Mouse (Mus musculus) brown adipose tissue, adult 24 weeks (tissue): ENCODE measurements at regions not wholly inside any gene's neighbourhood (a gene's known extent, or its start where the extent isn't known, plus 50 kb on each side); places are given as distances from the start of the nearest gene placed in this dataset.

Experiments used
- H3K27ac ChIP-seq: fragments of 200-500 bp; replicated peaks from 2 replicates; pipeline ENCODE4 v1.5.1; 2012; ENCODE audit warnings: low read depth, mild to moderate bottlenecking, low read length
- H3K4me1 ChIP-seq: fragments of 200-500 bp; 2 replicates; pipeline ENCODE4 v1.6.1; 2012; ENCODE audit warnings: low read length, mixed read lengths; ENCODE audit not compliant: control insufficient read depth, insufficient read depth, insufficient read length
- H3K4me3 ChIP-seq: fragments of 200-500 bp; 2 replicates; pipeline ENCODE4 v1.5.1; 2012; ENCODE audit warnings: low read depth, mild to moderate bottlenecking, low read length, moderate library complexity; ENCODE audit not compliant: insufficient read depth

DNA sequence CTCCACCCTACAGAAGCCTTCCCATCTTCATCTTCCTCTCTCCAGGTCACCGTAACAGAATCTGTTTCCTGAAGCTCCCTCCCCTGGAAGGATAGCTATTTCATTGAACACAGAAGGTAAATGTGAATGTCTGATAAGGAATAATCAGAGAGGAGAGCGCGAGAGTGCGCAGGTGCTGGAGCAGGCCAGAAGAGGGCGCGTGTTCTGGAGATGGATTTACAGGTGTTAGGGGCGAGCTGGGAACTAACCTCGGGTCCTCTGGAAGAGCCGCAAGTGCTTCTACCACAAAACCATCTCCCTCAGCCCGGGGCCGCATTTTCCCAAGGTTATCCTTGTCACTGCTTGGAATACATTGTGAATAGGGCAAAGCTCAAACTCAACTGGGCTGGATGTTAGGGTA lies 112.8 kb downstream of the Tfap2c start:
- H3K4me1 ChIP-seq: no peaks in the 10 kb centered on the region
- no peak overlapping the region for H3K4me3 ChIP-seq
- H3K27ac ChIP-seq: no peak overlapping the region

DNA sequence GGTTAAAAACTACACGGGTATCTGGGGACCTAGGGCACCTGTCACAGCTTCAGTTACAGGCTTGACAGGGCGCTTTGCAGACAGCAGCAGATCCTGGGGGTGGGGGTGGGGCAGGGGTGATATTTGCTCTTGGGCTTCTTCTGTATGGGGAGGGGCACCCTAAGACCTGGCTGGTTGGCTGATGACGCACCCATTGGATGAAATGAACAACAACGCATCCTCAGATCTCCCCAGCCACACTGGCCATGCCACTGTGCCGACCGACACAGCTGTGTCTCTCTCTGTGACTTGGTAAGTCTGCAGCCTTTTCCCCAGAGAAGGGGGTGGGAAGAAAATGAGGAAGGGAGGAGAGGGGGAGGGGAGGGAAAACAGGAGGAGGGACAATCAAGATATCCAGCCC lies 114.3 kb downstream of the Tfap2c start:
- no peak overlapping the region for H3K27ac ChIP-seq
- H3K4me3 ChIP-seq: no peak overlapping the region
- H3K4me1 ChIP-seq: no peaks in the 10 kb centered on the region

DNA sequence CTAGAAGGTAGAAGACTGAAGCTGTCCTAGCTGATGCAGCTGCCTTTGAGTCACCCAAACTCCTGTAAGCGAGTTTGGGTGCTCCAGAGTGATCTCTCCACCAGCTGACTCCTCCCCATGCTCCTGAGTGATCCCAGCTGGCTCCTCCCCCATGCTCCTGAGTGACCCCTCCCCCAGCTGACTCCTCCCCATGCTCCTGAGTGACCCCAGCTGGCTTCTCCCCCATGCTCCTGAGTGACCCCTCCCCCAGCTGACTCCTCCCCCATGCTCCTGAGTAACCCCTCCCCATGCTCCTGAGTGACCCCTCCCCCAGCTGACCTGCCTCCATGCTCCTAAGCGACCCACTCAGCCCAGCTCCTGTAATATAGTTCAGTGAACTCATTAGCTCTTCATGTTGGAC lies 123.7 kb downstream of the Tfap2c start:
- H3K4me1 ChIP-seq: no peaks in the 10 kb centered on the region
- no peak overlapping the region for H3K27ac ChIP-seq
- no peak overlapping the region for H3K4me3 ChIP-seq

DNA sequence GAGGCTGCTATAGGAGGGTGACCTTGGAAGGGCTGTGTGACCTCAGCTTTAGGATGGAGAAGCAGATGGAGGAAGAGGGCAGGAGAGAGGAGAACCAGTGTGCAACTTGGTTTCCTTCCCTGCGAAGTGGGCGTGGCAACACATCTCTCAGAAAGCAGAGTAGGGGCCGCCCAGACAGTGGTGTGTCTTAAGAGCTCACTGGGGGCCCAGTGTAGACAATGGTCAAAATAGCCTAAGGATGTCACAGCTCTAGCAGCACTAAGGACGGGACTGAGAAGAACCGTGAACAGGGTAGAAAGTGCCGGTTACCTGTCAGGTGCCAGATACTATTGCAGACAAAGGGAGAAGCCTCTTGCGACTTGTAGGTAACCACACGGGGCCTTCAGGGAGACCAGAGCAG lies 125.2 kb downstream of the Tfap2c start:
- no peak overlapping the region for H3K27ac ChIP-seq
- H3K4me3 ChIP-seq: no peak overlapping the region
- no peaks in the 10 kb centered on the region for H3K4me1 ChIP-seq

DNA sequence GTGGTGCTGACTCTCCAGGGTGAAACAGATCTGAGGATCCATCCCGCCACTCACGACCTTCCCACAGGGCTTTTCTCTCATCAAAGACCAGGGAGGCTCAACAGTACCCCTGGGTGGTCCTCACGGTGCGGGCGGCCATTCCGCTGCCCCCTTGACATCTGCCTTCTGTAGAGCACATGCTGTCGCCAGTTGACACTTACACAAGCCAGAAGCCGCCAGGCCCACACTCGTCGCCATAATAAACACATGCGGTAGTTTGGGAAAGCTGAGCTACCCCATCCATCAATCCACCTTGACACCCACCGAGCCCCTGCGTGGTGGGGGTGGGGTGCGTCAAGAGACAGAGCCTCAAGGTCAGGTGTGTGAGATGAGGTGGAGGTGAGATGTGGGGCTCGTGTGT lies 125.7 kb downstream of the Tfap2c start:
- H3K27ac ChIP-seq: no peak overlapping the region
- no peaks in the 10 kb centered on the region for H3K4me1 ChIP-seq
- H3K4me3 ChIP-seq: no peak overlapping the region

DNA sequence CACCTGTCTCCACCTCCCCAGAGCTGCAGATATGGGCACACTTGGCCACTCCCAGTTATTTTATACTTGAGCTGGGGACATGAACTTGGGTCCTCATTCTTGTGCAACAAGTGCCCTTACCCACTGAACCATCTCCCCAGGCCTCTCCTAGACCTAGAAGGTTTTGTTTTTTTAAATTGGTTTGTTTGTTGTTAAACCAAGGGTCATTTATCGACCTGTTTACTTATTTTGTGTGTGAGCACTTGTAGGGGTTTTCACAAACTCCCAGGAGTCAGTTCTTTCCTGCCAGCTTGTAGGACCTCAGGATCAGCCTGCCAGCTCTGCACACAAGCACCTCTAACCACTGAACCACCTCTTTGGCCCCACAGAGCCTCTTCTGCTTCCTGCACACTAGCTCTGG lies 140.8 kb downstream of the Tfap2c start:
- Histone ChIP-seq H3K27ac (no peak overlapping the region), H3K4me1 (no peaks in the 10 kb centered on the region), H3K4me3 (no peak overlapping the region)

DNA sequence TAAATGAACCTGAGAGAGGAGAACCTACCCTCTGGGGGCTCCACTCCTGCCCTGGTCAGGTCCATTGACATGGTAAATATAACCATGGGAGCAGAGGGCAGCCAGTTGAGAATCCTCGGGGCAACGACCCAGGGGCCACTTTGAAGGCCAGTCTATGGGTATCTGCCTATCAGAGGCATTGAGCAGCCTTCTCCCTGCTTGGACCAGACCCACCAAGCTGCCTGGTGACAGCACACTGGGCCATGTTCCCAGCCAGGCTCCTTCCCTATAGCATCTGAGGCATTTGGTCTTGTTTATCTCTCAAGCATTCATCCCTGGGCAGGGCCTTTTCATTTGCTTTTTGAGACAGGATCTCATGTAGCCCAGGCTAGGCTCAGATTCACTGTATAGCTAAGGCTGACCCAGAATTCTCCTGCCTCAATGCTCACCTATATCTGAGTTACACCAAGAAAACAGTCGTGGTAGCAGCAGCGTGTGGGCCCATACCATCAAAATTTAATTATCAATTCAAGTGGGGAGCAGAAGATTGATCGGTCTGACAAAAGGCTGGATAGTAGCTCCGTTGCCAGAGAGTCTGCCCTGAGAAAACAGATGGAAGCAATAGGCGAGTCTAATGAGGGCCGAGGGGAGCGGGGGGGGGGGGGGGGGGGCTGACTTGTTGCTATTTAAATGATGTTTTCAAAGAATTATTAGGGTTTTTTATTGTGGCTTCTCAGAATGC lies 141.7 kb downstream of the Tfap2c start:
- H3K4me3 ChIP-seq: no peak overlapping the region
- H3K27ac ChIP-seq: no peak overlapping the region
- H3K4me1 ChIP-seq: no peaks in the 10 kb centered on the region

DNA sequence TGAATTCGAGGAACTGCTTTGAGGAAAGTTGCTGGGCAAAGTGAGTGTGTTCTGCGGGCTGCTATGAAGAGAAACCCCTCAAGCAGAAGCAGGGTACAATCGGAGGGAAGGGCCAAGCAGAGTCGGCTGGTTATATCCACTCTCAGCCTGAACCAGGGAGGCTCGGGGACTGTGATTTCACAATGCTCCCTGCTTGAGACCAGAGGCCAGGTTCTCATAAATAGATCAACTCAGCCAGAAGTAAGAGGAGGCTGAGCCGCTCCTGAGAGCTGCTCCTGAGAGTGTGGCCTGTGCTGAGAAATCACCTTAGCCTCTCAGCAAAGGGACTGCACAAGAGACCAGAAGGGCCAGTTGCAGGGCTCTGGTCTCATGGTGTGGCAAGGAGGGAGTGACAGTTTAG lies 149.6 kb downstream of the Tfap2c start:
- Histone ChIP-seq H3K4me3 (no peak overlapping the region), H3K4me1 (no peaks in the 10 kb centered on the region), H3K27ac (no peak overlapping the region)

DNA sequence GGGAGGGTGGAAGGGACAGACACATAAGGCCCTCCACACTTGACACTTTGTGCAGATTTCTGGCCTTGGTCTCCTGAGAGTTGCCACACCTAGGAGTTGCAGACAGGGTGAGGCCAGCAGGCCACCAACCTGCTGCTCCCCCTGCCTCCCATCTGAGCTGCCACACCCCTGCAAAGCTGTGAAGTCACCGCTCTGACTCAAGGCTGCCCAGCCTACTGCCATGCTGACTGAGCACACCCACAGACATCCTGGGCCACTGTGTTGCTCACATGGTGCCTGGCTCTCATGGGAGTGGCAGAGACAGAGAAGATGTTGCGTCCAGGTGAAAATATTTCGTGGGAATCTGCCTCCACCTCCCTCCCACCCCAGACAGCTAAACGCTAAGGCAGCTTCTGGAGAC lies 150.3 kb downstream of the Tfap2c start:
- H3K4me1 ChIP-seq: no peaks in the 10 kb centered on the region
- H3K4me3 ChIP-seq: no peak overlapping the region
- H3K27ac ChIP-seq: no peak overlapping the region

DNA sequence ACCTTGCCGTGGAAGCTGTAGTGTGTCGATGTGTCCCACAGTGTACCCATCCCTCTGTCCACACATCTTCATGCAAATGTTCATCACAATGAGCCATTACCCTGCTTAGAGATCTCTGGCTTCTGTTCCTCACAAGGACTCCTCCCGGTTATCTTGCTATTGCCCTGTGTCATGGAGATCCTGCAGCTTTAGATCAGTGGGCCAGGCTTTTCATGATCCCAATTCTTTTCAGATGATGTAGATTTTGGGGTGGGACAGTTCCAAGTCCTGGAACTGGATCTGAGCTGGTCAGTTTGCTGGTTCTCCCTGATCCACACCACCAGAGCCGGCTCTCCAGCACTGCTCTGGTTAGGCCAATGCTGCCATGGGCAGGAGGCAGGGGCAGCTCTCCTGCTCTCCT lies 161.2 kb downstream of the Tfap2c start:
- H3K4me3 ChIP-seq: no peak overlapping the region
- H3K27ac ChIP-seq: no peak overlapping the region
- no peaks in the 10 kb centered on the region for H3K4me1 ChIP-seq

DNA sequence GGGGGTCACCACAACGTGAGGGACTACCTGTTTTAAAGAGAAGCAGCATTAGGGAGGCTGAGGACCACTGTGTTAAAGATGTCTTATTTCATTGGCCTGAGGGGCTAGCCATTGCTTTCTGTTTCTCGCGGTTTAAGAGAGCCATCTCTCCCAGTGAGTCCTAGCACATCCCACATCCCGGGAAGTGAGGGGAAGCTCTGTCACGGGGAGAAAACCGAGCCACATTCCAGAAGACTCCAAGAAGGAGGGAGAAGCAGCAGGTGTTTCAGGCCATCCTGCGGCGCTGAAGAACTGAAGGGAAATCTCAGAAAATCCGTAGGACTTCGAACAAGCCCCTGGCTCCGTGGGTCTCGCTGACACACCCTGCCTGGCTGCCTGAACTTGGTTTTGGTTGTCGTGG lies 177.3 kb downstream of the Tfap2c start:
- no peak overlapping the region for H3K4me3 ChIP-seq
- no peak overlapping the region for H3K27ac ChIP-seq
- no peaks in the 10 kb centered on the region for H3K4me1 ChIP-seq

DNA sequence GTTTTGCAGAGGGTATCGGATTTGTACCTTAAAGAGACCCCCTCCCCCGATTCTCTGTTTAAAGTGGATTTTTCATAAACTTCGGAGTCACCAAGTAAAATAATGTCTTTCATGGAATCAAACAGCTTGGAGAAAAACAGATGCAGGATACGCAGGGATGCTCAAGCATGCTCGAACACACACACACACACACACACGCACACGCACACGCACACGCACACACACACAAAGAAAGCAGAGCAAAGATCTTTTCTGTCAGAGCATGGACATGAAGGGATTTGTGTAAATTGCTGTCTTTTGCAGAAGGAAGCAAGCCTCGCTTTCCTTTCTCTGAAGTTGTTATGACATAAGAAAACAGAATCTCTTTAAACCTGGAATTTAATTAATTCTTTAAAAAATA lies 178.2 kb downstream of the Tfap2c start:
- Histone ChIP-seq H3K4me3 (no peak overlapping the region), H3K4me1 (no peaks in the 10 kb centered on the region), H3K27ac (no peak overlapping the region)

DNA sequence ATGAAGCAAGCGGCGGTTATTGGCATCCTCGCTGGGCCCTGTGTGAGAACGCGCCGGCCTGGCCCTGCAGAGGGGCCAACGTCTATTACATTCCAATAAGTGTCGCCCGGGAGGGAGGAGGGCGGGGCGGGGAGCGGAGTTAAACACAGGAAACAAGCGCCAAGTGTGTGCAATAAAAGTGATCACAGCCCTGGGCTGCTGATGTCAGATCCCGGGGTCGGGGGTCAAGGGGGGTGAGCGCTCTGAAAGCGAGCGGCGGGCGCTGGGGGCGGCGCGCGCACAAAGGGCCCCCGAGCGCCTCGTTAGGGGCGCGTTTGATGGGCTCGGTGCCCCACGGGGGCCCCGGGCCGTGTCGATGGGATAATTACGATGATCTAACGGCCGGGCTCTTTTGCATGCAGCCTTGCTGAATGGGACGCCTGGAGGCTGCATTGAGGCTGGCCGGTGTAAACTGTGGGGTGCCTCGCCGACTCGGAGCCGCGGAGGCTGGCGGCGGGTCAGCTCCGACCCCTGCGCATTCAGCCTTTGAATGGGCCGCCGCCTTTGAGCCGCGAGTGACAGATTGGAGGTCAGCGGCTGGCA lies 178.9 kb downstream of the Tfap2c start:
- Histone ChIP-seq H3K4me1 (no peaks in the 10 kb centered on the region), H3K27ac (no peak overlapping the region), H3K4me3 (peak overlapping the region; percentile 24)

DNA sequence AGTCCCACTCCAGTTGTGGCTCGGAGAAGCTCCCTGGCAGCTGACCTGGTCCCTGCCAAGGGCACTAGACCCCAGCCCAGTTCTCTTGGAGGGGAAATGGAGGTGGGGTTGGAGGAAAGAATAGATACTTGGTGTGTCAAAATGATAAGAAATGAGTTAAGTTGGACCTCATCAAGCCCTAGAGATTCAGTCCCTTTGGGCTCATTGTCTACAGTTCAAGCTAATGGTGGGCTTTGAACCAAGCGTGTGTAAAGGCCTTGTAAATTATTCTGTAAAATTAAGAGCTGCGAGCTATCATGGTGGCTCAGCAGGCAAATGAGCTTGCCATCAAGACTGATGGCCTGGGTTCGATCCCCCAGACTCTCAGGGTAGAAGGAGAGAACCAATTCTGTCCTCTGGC lies 179.8 kb downstream of the Tfap2c start:
- Histone ChIP-seq H3K4me3 (no peak overlapping the region), H3K4me1 (no peaks in the 10 kb centered on the region), H3K27ac (no peak overlapping the region)

DNA sequence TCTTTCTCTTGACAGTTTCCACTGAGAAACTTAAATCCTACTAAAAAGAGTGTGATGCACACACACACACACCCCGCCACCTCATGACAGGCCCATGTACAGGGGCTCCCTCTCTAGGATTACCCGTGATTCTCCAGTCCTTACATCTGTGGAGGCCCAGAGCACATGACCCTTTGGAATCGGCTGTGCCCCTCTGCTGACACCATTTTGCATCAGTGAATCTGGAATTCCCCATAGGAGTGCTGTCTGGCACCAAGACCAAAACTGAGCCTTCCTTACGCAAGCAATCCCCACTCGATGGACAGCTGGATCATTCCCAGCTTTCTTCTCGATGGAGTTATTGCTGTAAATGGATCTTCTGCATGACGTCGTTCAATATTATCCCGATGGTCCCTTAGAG lies 180.3 kb downstream of the Tfap2c start:
- Histone ChIP-seq H3K4me1 (no peaks in the 10 kb centered on the region), H3K27ac (no peak overlapping the region), H3K4me3 (no peak overlapping the region)

DNA sequence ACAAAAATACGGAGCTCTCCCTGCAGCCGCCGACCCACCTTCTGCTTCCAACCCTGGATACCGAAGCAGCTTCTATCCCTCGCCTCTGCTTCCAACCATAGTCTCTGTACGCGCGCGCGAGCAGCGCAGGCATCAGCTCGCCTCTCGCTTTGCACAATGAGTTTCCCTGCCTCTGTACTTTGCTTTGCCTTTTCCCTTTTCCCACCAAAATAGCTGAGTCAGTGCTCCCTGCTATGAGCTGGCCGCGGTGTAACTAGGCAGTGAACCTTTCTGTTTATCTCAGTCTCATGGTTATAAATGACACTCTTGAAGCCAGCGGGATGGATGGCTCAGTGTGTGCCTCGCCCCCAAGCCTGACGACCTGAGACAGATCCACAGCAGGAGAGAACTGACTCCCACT lies 182.0 kb downstream of the Tfap2c start:
- H3K4me1 ChIP-seq: no peaks in the 10 kb centered on the region
- no peak overlapping the region for H3K27ac ChIP-seq
- no peak overlapping the region for H3K4me3 ChIP-seq
